Mouse (Mus musculus): Measurements from ENCODE around the gene Cxcl17.
A peak's percentile ranks its signal among the peaks of the same experiment; 100 is the strongest.
"Not testable (repeated sequence)": the region's sequence is repeated elsewhere in the genome, so short reads cannot be mapped to it uniquely, and the experiment has no call there.

Gene Cxcl17

DNA sequence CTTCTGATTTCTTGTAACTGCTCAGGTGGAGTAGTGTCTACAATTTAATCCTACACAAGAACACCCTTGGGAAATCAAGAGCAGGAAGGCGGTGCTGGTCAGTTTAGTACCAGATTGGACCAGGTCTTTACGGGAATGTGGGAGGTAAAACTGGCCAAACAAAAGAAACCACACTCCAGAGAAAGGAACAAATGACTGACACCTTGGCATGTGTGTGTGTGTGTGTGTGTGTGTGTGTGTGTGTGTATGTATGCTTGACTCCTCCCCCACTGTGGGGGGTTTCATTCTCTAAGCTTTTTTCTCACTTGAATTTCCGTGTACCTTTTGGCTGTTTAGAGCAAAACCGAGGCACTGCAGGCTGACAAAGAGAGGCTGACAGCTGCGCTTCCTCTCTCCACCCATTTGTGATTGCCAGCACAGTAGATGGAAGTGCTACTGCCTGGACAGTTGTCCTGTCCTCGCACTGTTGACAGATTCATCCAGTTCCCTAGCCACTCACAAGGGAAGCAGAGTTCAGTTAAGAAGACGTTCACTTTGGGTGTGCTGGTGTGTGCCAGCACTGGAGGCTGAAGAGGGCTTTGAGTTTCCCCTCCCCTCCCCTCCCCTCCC lies at the start of gene Cxcl17:
TSS of gene Cxcl17 (minus strand) at position 54 of the 609 bp plus-strand sequence.
- no peak for DNase-seq (ENCODE audit: low read depth, low spot score)

GRCm38 (mm10) chr7:25462033-25462337 lies 49.3 kb upstream of the Cxcl17 start:
- DNase-seq (ENCODE audit: low read depth, low spot score) = not testable (repeated sequence)

DNA sequence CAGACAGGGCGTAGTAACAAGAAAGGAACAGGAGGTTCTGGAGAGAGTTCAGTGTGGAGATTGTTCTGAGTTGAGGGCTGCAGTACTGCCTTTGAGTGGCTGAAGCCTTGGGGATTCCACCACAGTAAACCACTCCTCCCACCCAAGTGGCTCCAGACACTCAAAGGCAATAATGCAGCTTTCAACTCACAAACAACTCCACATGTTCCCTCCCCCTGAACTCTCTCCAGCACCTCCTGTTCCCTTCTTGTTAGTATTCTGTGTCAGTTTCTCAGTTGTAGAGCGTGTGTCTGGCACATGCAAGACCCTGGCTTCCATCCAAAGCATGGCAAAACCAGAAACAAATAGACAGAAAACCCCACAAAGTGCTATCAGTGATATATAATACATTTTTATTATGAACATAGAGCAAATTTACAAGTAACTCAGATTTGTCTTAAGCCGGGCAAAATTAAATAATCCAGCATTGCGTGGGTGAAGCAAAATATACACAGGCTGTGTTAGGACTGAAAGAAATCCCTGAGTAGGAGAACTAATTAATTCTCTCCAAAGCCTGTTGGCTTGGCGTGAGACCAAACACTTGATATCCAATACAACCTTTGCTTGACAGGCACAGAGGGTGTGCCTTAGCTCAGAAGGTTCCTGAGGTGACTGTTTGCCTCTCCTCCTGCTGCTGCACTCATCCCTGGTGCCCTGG lies 48.8 kb upstream of the Cxcl17 start:
- DNase-seq (ENCODE audit: low read depth, low spot score) = not testable (repeated sequence)

- DNase-seq (ENCODE audit: low read depth, low spot score) = no peak
Measured at GRCm38 (mm10) chr7:25452103-25452502, 39.4 kb upstream of the Cxcl17 start.

DNA sequence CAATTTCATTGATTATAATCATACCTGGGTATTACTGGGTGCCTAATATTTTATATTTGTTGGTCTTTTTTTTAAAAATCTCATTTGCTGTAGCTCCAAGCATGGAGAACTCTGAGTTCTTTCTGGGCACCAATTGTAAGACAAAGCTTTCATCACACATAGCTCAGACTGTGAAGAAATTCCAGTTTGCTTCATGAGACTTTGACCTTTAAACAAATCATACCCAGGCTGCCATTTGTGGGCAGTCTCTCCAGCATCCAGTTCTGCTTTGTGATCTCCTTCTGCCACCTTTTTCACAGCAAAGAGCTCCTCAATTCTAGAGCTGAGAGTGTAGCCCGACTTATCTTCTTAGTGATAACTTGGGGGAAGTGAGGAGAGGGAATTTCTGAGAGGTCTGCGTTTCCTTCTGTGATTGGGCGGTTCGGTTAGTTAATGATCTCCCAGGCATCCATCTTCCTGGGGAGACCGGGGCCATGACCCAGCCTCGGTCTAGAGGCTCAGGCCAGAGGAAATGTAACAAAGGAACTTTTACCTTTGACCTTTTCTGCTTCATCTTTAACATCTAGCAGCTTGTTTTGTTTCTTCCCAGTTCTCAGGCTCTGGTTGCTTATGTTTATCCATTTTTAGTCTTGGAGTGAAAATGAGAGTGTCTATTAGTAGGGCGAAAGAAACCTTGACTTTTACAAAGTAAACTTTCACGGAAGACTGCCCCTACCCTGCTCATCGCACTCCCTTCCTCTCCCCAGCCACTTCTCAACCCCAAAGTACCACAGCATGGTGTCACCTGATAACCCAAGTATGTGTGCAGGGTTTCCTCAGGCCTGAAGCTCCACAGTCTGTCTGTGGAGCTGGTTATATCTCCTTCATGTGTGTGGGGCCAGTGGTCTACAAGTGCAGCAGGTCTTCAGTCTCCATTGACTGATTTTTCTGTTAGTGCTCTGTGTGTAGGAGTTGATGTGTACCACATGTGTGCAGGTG lies 37.5 kb upstream of the Cxcl17 start:
- no peak for DNase-seq (ENCODE audit: low read depth, low spot score)

- DNase-seq (ENCODE audit: low read depth, low spot score) = no peak
Measured at GRCm38 (mm10) chr7:25440816-25441153, 28.1 kb upstream of the Cxcl17 start.

GRCm38 (mm10) chr7:25439978-25440815 lies 27.5 kb upstream of the Cxcl17 start:
- DNase-seq (ENCODE audit: low read depth, low spot score) = no peak

GRCm38 (mm10) chr7:25439124-25439822 lies 26.6 kb upstream of the Cxcl17 start:
- no peak for DNase-seq (ENCODE audit: low read depth, low spot score)

GRCm38 (mm10) chr7:25436704-25437103 lies 24.0 kb upstream of the Cxcl17 start:
- DNase-seq (ENCODE audit: low read depth, low spot score) = no peak

DNA sequence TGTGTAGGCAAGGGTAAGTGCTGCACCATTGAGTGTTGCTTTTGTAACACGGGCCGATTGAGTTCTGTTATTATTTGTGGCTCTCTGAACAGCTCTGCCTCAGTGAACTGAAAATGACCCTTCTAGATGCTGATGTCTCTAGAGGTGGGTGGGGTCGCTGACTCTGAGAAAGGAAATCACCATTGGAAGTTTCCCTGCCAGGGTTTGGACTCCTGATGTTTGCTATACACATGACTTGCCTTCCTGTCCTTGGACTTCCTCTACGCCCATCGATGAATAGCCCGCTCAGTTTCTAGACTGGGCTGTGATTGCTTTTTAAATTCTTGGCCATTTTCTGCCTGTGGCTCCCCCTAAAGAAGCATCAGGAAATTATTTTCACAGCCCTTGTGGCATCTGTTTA lies 23.5 kb upstream of the Cxcl17 start:
- no peak for DNase-seq (ENCODE audit: low read depth, low spot score)

DNA sequence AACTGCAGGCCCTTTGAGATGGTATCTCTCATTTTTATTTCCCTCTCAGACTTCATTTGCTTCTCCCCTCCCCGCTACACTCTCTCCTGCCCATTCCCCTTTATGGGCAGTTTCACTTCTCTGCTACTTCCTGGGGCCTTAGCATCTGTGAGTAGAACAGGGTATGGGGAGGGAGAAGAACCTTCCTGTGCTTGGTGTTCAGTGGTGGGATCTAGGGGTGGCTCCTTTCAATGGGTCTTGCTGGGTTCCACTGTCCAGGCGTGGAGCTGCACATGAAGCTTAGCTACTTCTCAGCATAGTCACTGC lies 22.8 kb upstream of the Cxcl17 start:
- DNase-seq (ENCODE audit: low read depth, low spot score) = no peak

DNA sequence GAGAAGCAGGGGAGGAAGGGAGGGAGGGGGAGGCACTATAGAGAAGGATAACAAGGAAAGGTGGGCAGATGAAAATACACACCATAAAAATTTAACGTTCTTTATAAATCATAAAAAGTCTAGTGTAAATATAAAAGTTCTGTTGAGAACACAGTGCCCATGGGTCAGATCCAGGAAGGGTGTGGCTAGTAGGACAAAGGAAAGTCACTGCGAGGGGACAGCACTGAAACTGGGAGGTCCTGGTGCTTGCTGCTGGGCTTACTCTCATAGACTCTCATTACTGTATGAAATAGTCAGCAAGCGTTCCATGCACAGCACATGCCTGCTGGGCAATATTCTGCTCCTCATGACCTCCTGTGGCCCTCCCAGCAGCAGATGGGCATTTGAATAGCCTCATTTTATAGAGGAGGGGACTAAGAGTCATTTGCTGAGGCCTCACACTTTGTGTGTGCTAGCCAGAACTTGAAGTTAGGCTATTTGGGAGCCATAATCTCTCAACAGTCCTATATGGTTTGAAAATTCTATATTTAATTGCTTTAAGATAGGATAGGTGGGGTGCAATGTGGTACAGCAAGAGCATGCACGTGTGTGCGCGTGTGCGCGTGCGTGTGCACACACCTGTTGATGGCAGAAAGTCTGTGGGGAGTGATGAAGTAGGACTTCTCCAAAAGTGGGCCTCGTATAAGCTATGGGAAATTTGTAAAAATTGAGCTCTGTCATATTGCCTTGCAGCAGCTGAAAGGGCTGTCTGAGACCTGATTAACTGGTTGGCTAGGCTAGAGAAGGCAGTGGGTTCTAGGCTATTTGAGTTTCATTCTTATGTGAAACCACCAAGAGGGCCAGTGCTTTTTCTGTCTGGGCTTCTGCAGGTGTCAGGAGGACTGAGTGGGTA lies 22.2 kb upstream of the Cxcl17 start:
- DNase-seq (ENCODE audit: low read depth, low spot score) = no peak

- DNase-seq (ENCODE audit: low read depth, low spot score) = no peak
Measured at GRCm38 (mm10) chr7:25433781-25434560, 21.3 kb upstream of the Cxcl17 start.

DNA sequence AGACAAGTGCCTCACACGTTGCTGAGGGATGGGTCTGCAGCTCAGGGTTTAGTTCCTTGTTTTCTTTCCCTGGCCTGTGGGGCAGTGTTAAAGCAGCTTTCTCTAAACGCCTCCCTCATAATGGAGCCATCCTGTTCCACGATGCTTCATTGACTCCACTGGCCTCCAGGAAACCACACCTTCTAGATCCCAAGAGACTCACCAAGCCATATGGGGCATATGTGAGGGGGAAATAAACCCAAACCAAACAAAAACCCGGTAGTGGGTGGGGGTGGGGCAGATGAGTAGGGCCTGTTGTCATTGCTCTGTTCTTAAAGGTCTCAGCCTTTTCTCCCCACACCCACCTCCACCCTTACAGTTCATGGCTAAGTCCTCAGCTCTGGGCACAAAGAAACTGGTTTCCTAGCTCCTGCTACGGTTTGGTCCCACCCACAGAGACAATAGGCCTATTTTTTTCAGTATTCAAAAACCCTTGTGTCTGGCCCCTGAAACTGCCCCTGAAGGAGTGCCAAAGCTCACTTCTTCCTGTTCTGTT lies 20.4 kb upstream of the Cxcl17 start:
- peak; percentile 16 for DNase-seq (ENCODE audit: low read depth, low spot score)

- DNase-seq (ENCODE audit: low read depth, low spot score) = no peak
Measured at GRCm38 (mm10) chr7:25432381-25432780, 19.7 kb upstream of the Cxcl17 start.

DNA sequence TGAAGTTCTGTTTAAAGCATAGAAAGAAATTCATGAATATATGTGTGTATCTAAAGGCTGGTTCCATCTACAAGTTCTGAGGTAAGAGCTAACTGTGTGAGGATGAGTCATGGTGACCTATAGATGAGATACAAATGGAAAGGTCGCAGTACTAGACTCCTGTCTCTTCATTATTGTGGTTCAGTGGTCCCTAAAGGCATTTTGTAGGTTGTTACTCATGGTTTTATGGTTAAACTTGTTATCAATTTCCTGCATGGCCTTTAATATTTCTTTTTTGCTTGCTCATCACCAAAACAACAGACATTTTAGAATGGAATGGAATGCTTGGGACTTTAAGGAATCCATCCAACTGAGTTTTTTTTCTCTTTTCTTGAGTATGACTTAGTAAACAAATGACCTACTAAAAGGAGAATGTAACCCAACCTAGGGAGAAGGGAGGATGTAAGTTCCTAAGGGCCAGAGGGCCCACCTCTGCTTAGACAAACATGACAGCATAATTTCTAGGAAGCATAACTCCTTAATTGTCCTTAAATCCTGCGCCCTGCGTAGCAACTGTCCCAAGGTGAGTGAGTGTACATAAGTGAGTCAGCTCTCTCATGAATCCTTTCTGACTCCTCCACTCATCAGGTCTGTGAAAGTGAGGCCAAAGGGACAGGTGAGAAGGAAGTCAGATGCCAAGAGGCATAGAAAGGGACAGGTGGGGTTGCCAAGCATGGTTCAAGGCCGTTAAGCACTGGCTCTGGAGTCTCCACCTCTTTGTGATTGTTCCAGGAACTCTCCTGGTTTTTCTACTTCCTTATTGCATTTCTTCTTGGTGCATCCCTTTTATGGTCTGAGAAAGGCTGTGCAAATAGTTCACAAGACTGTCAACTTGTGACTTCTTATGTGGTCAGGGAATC lies 17.4 kb upstream of the Cxcl17 start:
- no peak for DNase-seq (ENCODE audit: low read depth, low spot score)

- no peak for DNase-seq (ENCODE audit: low read depth, low spot score)
Measured at GRCm38 (mm10) chr7:25428321-25428720, 15.6 kb upstream of the Cxcl17 start.

DNA sequence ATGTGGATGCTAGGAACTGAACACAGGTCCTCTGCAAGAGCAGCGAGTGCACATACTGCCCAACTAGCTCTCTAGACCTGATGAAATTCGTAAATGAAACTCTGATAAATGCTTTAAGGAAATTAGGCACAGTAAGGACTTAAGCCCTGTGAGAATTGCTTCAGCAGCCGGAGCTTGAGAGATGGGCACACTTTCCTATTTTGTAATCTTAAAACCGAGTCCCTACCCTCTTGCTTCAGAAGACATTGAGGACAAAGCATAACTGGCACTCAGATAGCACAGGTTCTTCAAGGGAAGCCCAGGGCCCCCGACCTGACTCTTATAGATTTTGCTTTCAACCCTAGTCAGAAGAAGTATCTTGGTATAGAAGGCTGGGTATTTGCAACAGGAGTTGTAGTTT lies 14.5 kb upstream of the Cxcl17 start:
- no peak for DNase-seq (ENCODE audit: low read depth, low spot score)
